Mouse (Mus musculus): ENCODE results near the gene 2310011J03Rik. TPM values are rescaled to one million over a fixed set of nuclear protein-coding genes. Genes with fewer than 3 reads are reported as not detected.

2310011J03Rik gene
- polyA plus RNA-seq, 1 experiment from 2014 or later: 40.8 TPM

GRCm38 (mm10) chr10:80323261-80324119 is 3.2 kb upstream of the 2310011J03Rik start:
- no peak for DNase-seq (ENCODE audit: low spot score)
- Histone ChIP-seq H3K9ac (ENCODE audit: low read length) (peak overlapping the region; percentile 59), H3K4me1 (ENCODE audit: control insufficient read depth, insufficient read depth, low read length) (peaks cover 14% of the 10 kb centered on the region), H3K4me3 (ENCODE audit: low read depth, low read length) (peak overlapping the region; percentile 39), H3K36me3 (ENCODE audit: control insufficient read depth, insufficient read depth, low read length) (peaks cover 4% of the 10 kb centered on the region; the same call in 1 of the 2 replicates), H3K27ac (ENCODE audit: low read depth, low read length) (no peak overlapping the region), H3K27me3 (replicated peaks; ENCODE audit: control insufficient read depth, insufficient read depth, low read length) (no peaks in the 10 kb centered on the region), H3K4me2 (ENCODE audit: low read length) (peak overlapping the region; percentile 88), H3K9me3 (replicated peaks; ENCODE audit: control insufficient read depth, low read length) (no peaks in the 10 kb centered on the region)
- WGBS: 2% methylated on average over 42 of the region's 46 CpGs
- peak; percentile 16; the same call in 1 of the 2 replicates for ATAC-seq

DNA sequence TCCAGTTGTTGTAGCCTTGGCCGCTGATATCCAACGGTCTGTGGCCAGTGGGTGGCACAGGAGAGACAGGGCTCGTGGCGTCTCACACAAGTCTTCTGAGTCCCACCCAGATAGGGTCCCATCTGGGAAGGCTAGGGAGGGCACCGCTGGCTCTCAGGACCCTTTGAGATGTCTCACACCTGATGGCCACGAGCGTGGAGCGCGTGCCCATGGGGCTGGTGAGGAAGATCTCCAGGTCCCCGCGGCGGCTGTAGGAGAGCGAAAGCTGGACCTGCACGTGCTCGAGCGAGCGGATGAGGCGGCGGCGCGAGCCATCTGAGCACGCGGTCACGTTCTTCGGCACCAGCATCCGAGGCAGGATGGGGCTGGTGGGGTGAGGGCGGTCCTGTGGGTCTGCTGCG is 2.5 kb upstream of the 2310011J03Rik start:
- H3K4me1 ChIP-seq (ENCODE audit: control insufficient read depth, insufficient read depth, low read length): peaks cover 14% of the 10 kb centered on the region
- H3K36me3 ChIP-seq (ENCODE audit: control insufficient read depth, insufficient read depth, low read length): peaks cover 11% of the 10 kb centered on the region
- DNase-seq (ENCODE audit: low spot score) (no peak), ATAC-seq (0 out of 2 replicates have a peak, but pooled peaks have one; percentile 4)
- peak overlapping the region; percentile 39 for H3K4me3 ChIP-seq (ENCODE audit: low read depth, low read length)
- no peaks in the 10 kb centered on the region for H3K9me3 ChIP-seq (replicated peaks; ENCODE audit: control insufficient read depth, low read length)
- H3K4me2 ChIP-seq (ENCODE audit: low read length): peak overlapping the region; percentile 88
- no peaks in the 10 kb centered on the region for H3K27me3 ChIP-seq (replicated peaks; ENCODE audit: control insufficient read depth, insufficient read depth, low read length)
- H3K9ac ChIP-seq (ENCODE audit: low read length): peak overlapping the region; percentile 59
- 4% methylated on average over 28 of the region's 28 CpGs for WGBS
- no peak overlapping the region for H3K27ac ChIP-seq (ENCODE audit: low read depth, low read length)

- Histone ChIP-seq H3K27ac (ENCODE audit: low read depth, low read length) (no peak overlapping the region), H3K27me3 (replicated peaks; ENCODE audit: control insufficient read depth, insufficient read depth, low read length) (no peaks in the 10 kb centered on the region), H3K36me3 (ENCODE audit: control insufficient read depth, insufficient read depth, low read length) (peaks cover 20% of the 10 kb centered on the region), H3K4me3 (ENCODE audit: low read depth, low read length) (no peak overlapping the region), H3K4me1 (ENCODE audit: control insufficient read depth, insufficient read depth, low read length) (peaks cover 14% of the 10 kb centered on the region), H3K4me2 (ENCODE audit: low read length) (no peak overlapping the region), H3K9me3 (replicated peaks; ENCODE audit: control insufficient read depth, low read length) (no peaks in the 10 kb centered on the region), H3K9ac (ENCODE audit: low read length) (no peak overlapping the region)
- DNase-seq (ENCODE audit: low spot score) (no peak), ATAC-seq (no peak)
- 89% methylated on average over 20 of the region's 21 CpGs for WGBS
Observed at GRCm38 (mm10) chr10:80321670-80322581, 1.6 kb upstream of the 2310011J03Rik start.

DNA sequence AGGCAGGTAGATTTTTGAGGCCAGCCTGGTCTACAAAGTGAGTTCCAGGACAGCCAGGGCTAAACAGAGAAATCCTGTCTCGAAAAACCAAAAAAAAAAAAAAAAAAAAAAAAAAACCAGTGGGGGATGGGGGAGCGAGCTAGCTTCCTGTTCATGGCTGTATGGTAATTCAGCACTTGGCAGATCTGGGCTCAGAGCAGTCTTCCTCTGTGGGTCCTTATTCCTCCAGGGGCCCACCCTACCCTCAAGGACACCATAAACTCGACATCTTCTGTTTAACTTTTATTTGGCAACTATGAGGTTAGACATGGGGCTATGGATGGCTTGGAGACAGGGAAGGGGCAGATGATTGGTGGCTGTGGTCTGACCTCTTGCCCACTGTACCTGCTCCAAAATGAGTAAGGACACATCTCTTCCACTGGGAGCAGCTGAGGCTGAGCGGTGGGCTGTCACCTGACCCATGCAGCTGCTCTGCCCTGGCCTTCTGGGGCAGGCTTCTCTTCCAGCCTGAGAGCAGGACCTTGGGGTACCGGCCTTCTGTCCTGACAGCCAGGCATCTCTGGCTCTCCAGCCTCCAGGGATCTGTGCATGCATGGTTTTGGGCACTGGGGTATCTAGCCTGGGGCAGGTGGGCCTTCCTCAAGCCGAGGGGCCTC is 805 bp upstream of the 2310011J03Rik start:
- Histone ChIP-seq H3K9me3 (replicated peaks; ENCODE audit: control insufficient read depth, low read length) (no peaks in the 10 kb centered on the region), H3K36me3 (ENCODE audit: control insufficient read depth, insufficient read depth, low read length) (peaks cover 28% of the 10 kb centered on the region), H3K27me3 (replicated peaks; ENCODE audit: control insufficient read depth, insufficient read depth, low read length) (no peaks in the 10 kb centered on the region), H3K27ac (ENCODE audit: low read depth, low read length) (no peak overlapping the region), H3K4me1 (ENCODE audit: control insufficient read depth, insufficient read depth, low read length) (peaks cover 14% of the 10 kb centered on the region), H3K9ac (ENCODE audit: low read length) (no peak overlapping the region), H3K4me2 (ENCODE audit: low read length) (no peak overlapping the region), H3K4me3 (ENCODE audit: low read depth, low read length) (no peak overlapping the region)
- DNase-seq (ENCODE audit: low spot score) (no peak), ATAC-seq (no peak)
- WGBS: 80% methylated on average over 6 of the region's 6 CpGs

DNA sequence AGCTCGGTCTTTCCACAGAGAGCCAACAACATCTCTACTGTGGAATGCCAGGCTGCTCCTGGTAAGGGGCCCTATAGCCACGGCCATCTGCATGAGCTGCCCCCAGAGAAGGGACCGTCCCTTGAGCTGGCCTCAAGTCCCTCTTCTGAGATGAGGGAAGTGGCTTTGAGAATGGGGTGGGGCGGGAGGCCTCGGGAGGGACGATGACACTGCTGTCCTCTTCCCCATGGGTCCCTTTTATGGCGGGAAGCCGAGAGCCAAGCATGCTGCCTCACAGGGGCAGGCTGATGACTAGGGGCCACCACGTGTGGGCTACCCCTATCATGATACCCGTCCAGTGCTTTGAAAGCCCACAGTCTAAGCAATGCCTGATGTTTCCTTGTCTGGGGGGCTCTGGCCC is 3.3 kb downstream of the 2310011J03Rik start:
- Histone ChIP-seq H3K9ac (ENCODE audit: low read length) (no peak overlapping the region), H3K36me3 (ENCODE audit: control insufficient read depth, insufficient read depth, low read length) (peaks cover 69% of the 10 kb centered on the region), H3K4me2 (ENCODE audit: low read length) (no peak overlapping the region), H3K4me1 (ENCODE audit: control insufficient read depth, insufficient read depth, low read length) (peaks cover 5% of the 10 kb centered on the region; the same call in 1 of the 2 replicates), H3K9me3 (replicated peaks; ENCODE audit: control insufficient read depth, low read length) (no peaks in the 10 kb centered on the region), H3K4me3 (ENCODE audit: low read depth, low read length) (no peak overlapping the region), H3K27me3 (replicated peaks; ENCODE audit: control insufficient read depth, insufficient read depth, low read length) (no peaks in the 10 kb centered on the region), H3K27ac (ENCODE audit: low read depth, low read length) (no peak overlapping the region)
- DNase-seq (ENCODE audit: low spot score) (no peak), ATAC-seq (no peak)
- WGBS: 71% methylated on average over 10 of the region's 10 CpGs

DNA sequence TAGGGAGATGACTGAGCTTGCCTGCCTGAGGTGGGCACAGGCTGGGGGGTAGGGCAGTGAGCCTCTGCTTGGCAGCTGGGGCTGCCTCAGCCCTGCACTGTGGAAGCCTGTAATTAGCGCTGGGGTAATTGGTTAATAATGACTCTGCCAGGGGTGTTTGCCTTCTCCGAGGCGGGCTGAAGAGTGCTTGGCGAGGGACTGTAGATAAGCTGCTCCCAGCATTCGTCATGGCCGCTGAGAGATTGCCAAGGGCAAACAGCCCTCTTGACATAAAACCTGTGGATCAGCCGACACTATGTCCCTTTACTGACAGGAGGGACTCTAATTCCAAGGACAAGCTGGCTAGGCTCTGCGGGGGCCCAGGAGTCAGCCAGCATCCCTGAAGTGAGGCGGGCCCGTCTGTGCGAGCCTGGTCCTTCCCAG is 4.0 kb downstream of the 2310011J03Rik start:
- H3K9ac ChIP-seq (ENCODE audit: low read length): no peak overlapping the region
- H3K4me2 ChIP-seq (ENCODE audit: low read length): no peak overlapping the region
- H3K27me3 ChIP-seq (replicated peaks; ENCODE audit: control insufficient read depth, insufficient read depth, low read length): no peaks in the 10 kb centered on the region
- no peak overlapping the region for H3K27ac ChIP-seq (ENCODE audit: low read depth, low read length)
- no peak overlapping the region for H3K4me3 ChIP-seq (ENCODE audit: low read depth, low read length)
- peak; percentile 66 for DNase-seq (ENCODE audit: low spot score)
- H3K9me3 ChIP-seq (replicated peaks; ENCODE audit: control insufficient read depth, low read length): no peaks in the 10 kb centered on the region
- 22% methylated on average over 11 of the region's 11 CpGs for WGBS
- H3K4me1 ChIP-seq (ENCODE audit: control insufficient read depth, insufficient read depth, low read length): peaks cover 5% of the 10 kb centered on the region; the same call in 1 of the 2 replicates
- H3K36me3 ChIP-seq (ENCODE audit: control insufficient read depth, insufficient read depth, low read length): peaks cover 75% of the 10 kb centered on the region
- peak; percentile 41 for ATAC-seq

DNA sequence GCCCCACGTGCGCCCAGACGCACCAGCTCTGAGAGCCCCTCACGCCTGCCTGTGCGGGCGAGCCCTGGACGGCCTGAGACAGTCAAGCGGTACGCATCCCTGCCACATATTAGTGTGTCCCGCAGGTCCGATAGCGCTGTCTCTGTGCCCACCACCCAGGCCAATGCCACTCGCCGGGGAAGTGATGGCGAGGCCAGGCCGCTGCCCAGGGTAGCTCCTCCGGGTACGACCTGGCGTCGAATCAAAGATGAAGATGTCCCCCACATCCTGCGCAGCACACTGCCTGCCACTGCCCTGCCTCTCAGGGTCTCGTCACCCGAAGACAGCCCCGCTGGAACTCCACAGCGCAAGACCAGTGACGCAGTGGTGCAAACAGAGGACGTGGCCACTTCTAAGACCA is 5.0 kb downstream of the 2310011J03Rik start:
- 61% methylated on average over 27 of the region's 27 CpGs for WGBS
- Histone ChIP-seq H3K27me3 (replicated peaks; ENCODE audit: control insufficient read depth, insufficient read depth, low read length) (no peaks in the 10 kb centered on the region), H3K27ac (ENCODE audit: low read depth, low read length) (no peak overlapping the region), H3K4me1 (ENCODE audit: control insufficient read depth, insufficient read depth, low read length) (peaks cover 5% of the 10 kb centered on the region; the same call in 1 of the 2 replicates), H3K9ac (ENCODE audit: low read length) (no peak overlapping the region), H3K4me2 (ENCODE audit: low read length) (no peak overlapping the region), H3K4me3 (ENCODE audit: low read depth, low read length) (no peak overlapping the region), H3K36me3 (ENCODE audit: control insufficient read depth, insufficient read depth, low read length) (peaks cover 86% of the 10 kb centered on the region), H3K9me3 (replicated peaks; ENCODE audit: control insufficient read depth, low read length) (no peaks in the 10 kb centered on the region)
- no peak for DNase-seq (ENCODE audit: low spot score)
- no peak for ATAC-seq

- Histone ChIP-seq H3K27me3 (replicated peaks; ENCODE audit: control insufficient read depth, insufficient read depth, low read length) (no peaks in the 10 kb centered on the region), H3K4me3 (ENCODE audit: low read depth, low read length) (no peak overlapping the region), H3K27ac (ENCODE audit: low read depth, low read length) (no peak overlapping the region), H3K36me3 (ENCODE audit: control insufficient read depth, insufficient read depth, low read length) (peaks cover 94% of the 10 kb centered on the region), H3K9me3 (replicated peaks; ENCODE audit: control insufficient read depth, low read length) (no peaks in the 10 kb centered on the region), H3K4me2 (ENCODE audit: low read length) (no peak overlapping the region), H3K9ac (ENCODE audit: low read length) (no peak overlapping the region), H3K4me1 (ENCODE audit: control insufficient read depth, insufficient read depth, low read length) (peaks cover 2% of the 10 kb centered on the region; the same call in 1 of the 2 replicates)
- 74% methylated on average over 16 of the region's 16 CpGs for WGBS
- no peak for DNase-seq (ENCODE audit: low spot score)
- ATAC-seq: no peak
Observed at GRCm38 (mm10) chr10:80314494-80315001, 5.8 kb downstream of the 2310011J03Rik start.

Data from forebrain, embryonic 14.5 days (tissue).